Mouse (Mus musculus): Measurements from ENCODE around the gene Sorbs2. TPM values are rescaled to one million over a fixed set of nuclear protein-coding genes. Genes with fewer than 3 reads are reported as not detected.

The Sorbs2 gene
- total RNA-seq, 1 experiment = 2.1 TPM

DNA sequence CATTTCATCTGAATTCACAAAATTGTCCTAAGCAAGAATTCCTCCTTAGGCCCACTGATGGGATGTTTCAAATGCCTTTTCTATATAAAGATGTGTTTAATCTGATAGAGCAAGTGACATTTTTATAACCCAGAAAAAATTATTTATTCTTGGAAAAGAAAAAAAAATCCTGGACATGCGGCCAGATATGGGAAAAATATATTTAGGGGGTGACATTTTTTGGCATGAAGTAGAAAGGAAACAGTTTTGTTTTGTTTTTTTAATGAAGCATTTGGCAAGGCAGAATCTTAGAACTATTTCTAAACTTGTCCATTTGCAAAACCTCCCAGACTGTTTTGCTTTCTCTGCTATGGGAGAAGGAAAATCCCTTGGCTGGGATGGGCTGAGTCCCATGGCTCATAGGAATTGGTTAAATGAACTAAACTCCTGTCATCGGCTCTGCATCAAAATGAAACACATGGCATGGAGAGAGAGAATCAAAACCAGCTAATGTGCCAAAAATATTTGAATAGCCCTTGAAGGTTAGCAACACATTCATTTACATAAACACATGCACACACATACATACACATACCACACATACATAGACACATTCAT is 182.1 kb downstream of the Sorbs2 start:
- Histone ChIP-seq H3K27ac (ENCODE audit: insufficient read depth, low read depth, low read length, poor library complexity, severe bottlenecking) (no peak overlapping the region), H3K36me3 (ENCODE audit: control insufficient read depth, insufficient read depth, low read length, poor library complexity, severe bottlenecking) (no peaks in the 10 kb centered on the region), H3K4me3 (ENCODE audit: insufficient read depth in 1 of 2, low read depth in 1 of 2, low read length in 2 of 2, poor library complexity in 1 of 2, severe bottlenecking in 1 of 2) (no peak overlapping the region), H3K9me3 (ENCODE audit: control insufficient read depth, insufficient read depth, low read depth, low read length) (no peaks in the 10 kb centered on the region), H3K4me1 (ENCODE audit: control insufficient read depth in 2 of 2, insufficient read depth in 2 of 2, low read length in 2 of 2, poor library complexity in 1 of 2) (no peaks in the 10 kb centered on the region), H3K9ac (ENCODE audit: insufficient read depth, low read depth, low read length, poor library complexity, severe bottlenecking) (no peak overlapping the region)
- DNase-seq (ENCODE audit: low read depth, low spot score) = no peak
- TF ChIP-seq HCFC1 (IDR thresholded peaks at IDR 0.05; ENCODE audit: borderline replicate concordance, insufficient read depth, low read length) (no peak), CHD2 (IDR thresholded peaks at IDR 0.05; ENCODE audit: low read depth, low read length) (no peak)
- in situ Hi-C loops (cut with MboI; ENCODE audit: low sequenced_read_pairs in 2 of 2, unreplicated experiment in 2 of 2) = no loop called here

DNA sequence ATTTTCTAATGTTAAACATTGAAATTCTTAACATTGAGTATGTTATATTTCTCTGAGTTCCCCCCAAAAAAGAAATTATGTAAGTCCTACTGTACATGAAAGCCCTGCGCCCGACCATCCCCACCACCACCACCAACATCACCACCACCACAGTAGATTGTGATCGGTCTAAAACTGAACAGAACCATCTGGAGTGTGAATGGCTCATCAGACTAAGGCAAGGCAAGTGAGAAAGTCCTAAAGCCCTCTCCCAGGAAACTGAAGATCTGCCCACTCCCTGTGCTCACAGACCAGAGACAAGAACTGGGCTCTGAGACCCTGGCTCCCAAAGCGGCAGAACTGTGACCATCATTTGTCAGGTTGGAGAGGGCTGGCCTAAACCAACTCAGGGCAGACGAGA is 192.5 kb downstream of the Sorbs2 start:
- in situ Hi-C loops (cut with MboI; ENCODE audit: low sequenced_read_pairs in 2 of 2, unreplicated experiment in 2 of 2) = no loop called here
- Histone ChIP-seq H3K27ac (ENCODE audit: insufficient read depth, low read depth, low read length, poor library complexity, severe bottlenecking) (no peak overlapping the region), H3K36me3 (ENCODE audit: control insufficient read depth, insufficient read depth, low read length, poor library complexity, severe bottlenecking) (no peaks in the 10 kb centered on the region), H3K4me3 (ENCODE audit: insufficient read depth in 1 of 2, low read depth in 1 of 2, low read length in 2 of 2, poor library complexity in 1 of 2, severe bottlenecking in 1 of 2) (no peak overlapping the region), H3K4me1 (ENCODE audit: control insufficient read depth in 2 of 2, insufficient read depth in 2 of 2, low read length in 2 of 2, poor library complexity in 1 of 2) (no peaks in the 10 kb centered on the region), H3K9ac (ENCODE audit: insufficient read depth, low read depth, low read length, poor library complexity, severe bottlenecking) (no peak overlapping the region), H3K9me3 (ENCODE audit: control insufficient read depth, insufficient read depth, low read depth, low read length) (no peaks in the 10 kb centered on the region)
- DNase-seq (ENCODE audit: low read depth, low spot score) = no peak
- TF ChIP-seq CHD2 (IDR thresholded peaks at IDR 0.05; ENCODE audit: low read depth, low read length) = no peak

DNA sequence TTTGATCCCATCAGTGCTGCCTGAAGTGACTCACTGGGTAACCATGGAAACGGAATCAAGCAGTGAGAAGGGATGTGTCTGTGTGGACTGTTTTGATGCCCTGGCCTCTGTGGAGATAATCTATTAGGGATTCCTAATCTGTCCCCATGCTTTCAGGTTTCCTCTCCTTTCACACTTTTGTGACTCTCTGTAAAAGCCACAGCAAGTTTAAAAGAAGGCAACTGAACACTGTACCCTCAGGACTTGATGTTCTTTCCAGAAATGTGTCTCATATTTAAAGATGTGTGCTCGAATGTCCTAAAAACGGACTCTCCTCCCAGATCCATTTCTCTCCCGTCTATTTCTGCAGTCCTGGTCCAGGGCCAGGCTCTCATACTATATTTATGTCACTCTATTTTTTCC is 196.1 kb downstream of the Sorbs2 start:
- in situ Hi-C loops (cut with MboI; ENCODE audit: low sequenced_read_pairs in 2 of 2, unreplicated experiment in 2 of 2) = no loop called here
- no peaks in the 10 kb centered on the region for H3K9me3 ChIP-seq (ENCODE audit: control insufficient read depth, insufficient read depth, low read depth, low read length)
- H3K4me1 ChIP-seq (ENCODE audit: control insufficient read depth in 2 of 2, insufficient read depth in 2 of 2, low read length in 2 of 2, poor library complexity in 1 of 2) = peaks cover 0 to 2% of the 10 kb centered on the region in 2 experiments; a peak in 1 of 4 replicates
- no peak overlapping the region for H3K27ac ChIP-seq (ENCODE audit: insufficient read depth, low read depth, low read length, poor library complexity, severe bottlenecking)
- no peaks in the 10 kb centered on the region for H3K36me3 ChIP-seq (ENCODE audit: control insufficient read depth, insufficient read depth, low read length, poor library complexity, severe bottlenecking)
- H3K4me3 ChIP-seq (ENCODE audit: insufficient read depth in 1 of 2, low read depth in 1 of 2, low read length in 2 of 2, poor library complexity in 1 of 2, severe bottlenecking in 1 of 2) = no peak overlapping the region
- TF ChIP-seq MAFK (IDR thresholded peaks at IDR 0.05; ENCODE audit: insufficient read depth, low read depth, low read length) (no peak), CHD2 (IDR thresholded peaks at IDR 0.05; ENCODE audit: low read depth, low read length) (no peak), ZC3H11A (IDR thresholded peaks at IDR 0.05; ENCODE audit: borderline replicate concordance, low read depth, low read length) (no peak), HCFC1 (IDR thresholded peaks at IDR 0.05; ENCODE audit: borderline replicate concordance, insufficient read depth, low read length) (no peak), ZNF384 (IDR thresholded peaks at IDR 0.05; ENCODE audit: low read depth, low read length) (no peak)
- no peak for DNase-seq (ENCODE audit: low read depth, low spot score)
- no peak overlapping the region for H3K9ac ChIP-seq (ENCODE audit: insufficient read depth, low read depth, low read length, poor library complexity, severe bottlenecking)

DNA sequence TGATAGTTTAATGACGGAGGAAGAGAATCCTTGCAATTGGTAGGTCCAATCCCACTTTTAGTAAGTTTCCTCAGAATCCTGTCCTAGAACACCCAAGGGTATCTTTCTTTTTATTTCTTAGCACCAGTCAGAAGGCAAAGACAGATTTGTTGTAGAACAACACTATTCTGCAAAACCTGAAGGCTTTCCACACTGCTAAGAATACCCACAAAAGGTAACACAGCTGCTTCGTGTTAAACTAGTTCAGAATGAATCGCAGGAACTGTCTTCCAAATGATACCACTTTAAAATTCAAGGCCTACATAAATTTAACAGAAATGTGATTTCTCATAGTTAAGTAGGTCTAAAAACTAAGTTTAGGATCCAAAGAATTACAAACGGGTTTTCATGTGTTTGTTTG is 201.5 kb downstream of the Sorbs2 start:
- Histone ChIP-seq H3K9ac (ENCODE audit: insufficient read depth, low read depth, low read length, poor library complexity, severe bottlenecking) (no peak overlapping the region), H3K36me3 (ENCODE audit: control insufficient read depth, insufficient read depth, low read length, poor library complexity, severe bottlenecking) (no peaks in the 10 kb centered on the region), H3K27ac (ENCODE audit: insufficient read depth, low read depth, low read length, poor library complexity, severe bottlenecking) (no peak overlapping the region), H3K4me3 (ENCODE audit: insufficient read depth in 1 of 2, low read depth in 1 of 2, low read length in 2 of 2, poor library complexity in 1 of 2, severe bottlenecking in 1 of 2) (no peak overlapping the region), H3K9me3 (ENCODE audit: control insufficient read depth, insufficient read depth, low read depth, low read length) (no peaks in the 10 kb centered on the region), H3K4me1 (ENCODE audit: control insufficient read depth in 2 of 2, insufficient read depth in 2 of 2, low read length in 2 of 2, poor library complexity in 1 of 2) (peaks cover 0 to 2% of the 10 kb centered on the region in 2 experiments; a peak in 1 of 4 replicates)
- in situ Hi-C loops (cut with MboI; ENCODE audit: low sequenced_read_pairs in 2 of 2, unreplicated experiment in 2 of 2) = no loop called here
- no peak for DNase-seq (ENCODE audit: low read depth, low spot score)
- no peak for TF ChIP-seq HCFC1 (IDR thresholded peaks at IDR 0.05; ENCODE audit: borderline replicate concordance, insufficient read depth, low read length)
- TF ChIP-seq ZNF384 (IDR thresholded peaks at IDR 0.05; ENCODE audit: low read depth, low read length) = no peak
- no peak for TF ChIP-seq MAFK (IDR thresholded peaks at IDR 0.05; ENCODE audit: insufficient read depth, low read depth, low read length)
- TF ChIP-seq CHD2 (IDR thresholded peaks at IDR 0.05; ENCODE audit: low read depth, low read length) = no peak
- no peak for TF ChIP-seq ZC3H11A (IDR thresholded peaks at IDR 0.05; ENCODE audit: borderline replicate concordance, low read depth, low read length)

DNA sequence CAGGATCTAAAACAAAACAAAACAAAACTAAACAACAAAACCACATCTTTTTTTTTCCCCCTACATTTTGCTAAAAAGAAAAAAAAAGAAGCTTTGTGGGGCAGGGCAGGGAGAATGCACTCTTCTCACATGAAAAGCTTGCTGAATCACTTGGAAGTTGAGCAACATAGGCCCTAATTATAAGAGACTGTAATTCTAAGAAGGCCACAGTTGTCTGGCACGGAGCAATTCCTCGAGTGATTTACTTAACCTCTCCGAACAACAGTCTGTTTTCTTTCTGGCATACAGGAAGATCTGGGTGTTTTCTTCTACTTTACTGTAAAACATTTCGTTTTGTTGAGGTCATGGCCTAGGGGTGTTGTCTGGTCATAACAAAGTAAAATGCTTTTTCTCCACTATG is 202.1 kb downstream of the Sorbs2 start:
- no peak overlapping the region for H3K4me3 ChIP-seq (ENCODE audit: insufficient read depth in 1 of 2, low read depth in 1 of 2, low read length in 2 of 2, poor library complexity in 1 of 2, severe bottlenecking in 1 of 2)
- TF ChIP-seq ZC3H11A (IDR thresholded peaks at IDR 0.05; ENCODE audit: borderline replicate concordance, low read depth, low read length) (no peak), ZNF384 (IDR thresholded peaks at IDR 0.05; ENCODE audit: low read depth, low read length) (no peak), HCFC1 (IDR thresholded peaks at IDR 0.05; ENCODE audit: borderline replicate concordance, insufficient read depth, low read length) (no peak), CHD2 (IDR thresholded peaks at IDR 0.05; ENCODE audit: low read depth, low read length) (no peak), MAFK (IDR thresholded peaks at IDR 0.05; ENCODE audit: insufficient read depth, low read depth, low read length) (no peak)
- in situ Hi-C loops (cut with MboI; ENCODE audit: low sequenced_read_pairs in 2 of 2, unreplicated experiment in 2 of 2) = no loop called here
- no peaks in the 10 kb centered on the region for H3K9me3 ChIP-seq (ENCODE audit: control insufficient read depth, insufficient read depth, low read depth, low read length)
- H3K27ac ChIP-seq (ENCODE audit: insufficient read depth, low read depth, low read length, poor library complexity, severe bottlenecking) = no peak overlapping the region
- H3K9ac ChIP-seq (ENCODE audit: insufficient read depth, low read depth, low read length, poor library complexity, severe bottlenecking) = no peak overlapping the region
- no peaks in the 10 kb centered on the region for H3K36me3 ChIP-seq (ENCODE audit: control insufficient read depth, insufficient read depth, low read length, poor library complexity, severe bottlenecking)
- DNase-seq (ENCODE audit: low read depth, low spot score) = no peak
- peaks cover 0 to 2% of the 10 kb centered on the region in 2 experiments; a peak in 1 of 4 replicates for H3K4me1 ChIP-seq (ENCODE audit: control insufficient read depth in 2 of 2, insufficient read depth in 2 of 2, low read length in 2 of 2, poor library complexity in 1 of 2)

All from ES-E14 (cell line).